In the genomic region with DNA sequence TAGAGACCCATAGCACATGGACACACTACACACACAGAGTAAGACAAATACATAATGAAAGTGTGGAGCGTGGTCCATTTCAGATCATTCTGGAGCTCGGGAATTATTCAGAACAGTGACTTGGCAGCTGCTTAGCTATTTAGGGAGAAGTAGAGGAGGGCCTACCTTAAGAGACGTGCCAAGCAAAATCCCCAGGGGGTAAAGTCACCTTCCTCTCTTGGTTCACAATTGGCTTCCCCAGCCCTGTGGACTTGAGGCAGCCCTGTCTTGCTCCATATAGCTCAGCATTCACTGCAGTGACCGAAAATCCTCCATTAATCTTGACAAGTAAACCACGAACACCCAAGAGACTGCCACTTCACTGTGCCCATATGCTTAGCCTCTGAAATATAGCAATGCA, we compare ENCODE assay signal across 24 mouse cellular contexts.
DNase-seq lines count a peak whose midpoint lies in the region; ATAC-seq lines count a peak whose summit lies in the region.
"Had no signal": no experiment of that assay in that cellular context is flagged by ENCODE, and none has a peak within 500 bp of the region (broad histone marks: within the 10 kb centered on the region; RNA-seq: fewer than 3 reads in every experiment).

No protein-coding gene starts in this region.

- H3K36me3 ChIP-seq in heart, embryonic 12.5 days = no peaks in the 10 kb centered on the region
- no peaks in the 10 kb centered on the region for H3K36me3 ChIP-seq in heart, embryonic 11.5 days (ENCODE audit: control insufficient read depth, insufficient read depth, low read length)
- H3K36me3 ChIP-seq: forebrain, embryonic 12.5 days; forebrain, embryonic 15.5 days; heart, embryonic 13.5 days; hindbrain, embryonic 10.5 days; hindbrain, embryonic 13.5 days; intestine, embryonic 15.5 days had no signal

- no peaks in the 10 kb centered on the region for H3K27me3 ChIP-seq in heart, embryonic 12.5 days (replicated peaks)
- no peaks in the 10 kb centered on the region for H3K27me3 ChIP-seq in heart, embryonic 11.5 days (ENCODE audit: control insufficient read depth, insufficient read depth, low read length)
- H3K27me3 ChIP-seq: forebrain, embryonic 12.5 days; forebrain, embryonic 15.5 days; heart, embryonic 13.5 days; hindbrain, embryonic 13.5 days; intestine, embryonic 15.5 days had no signal

- H3K27ac ChIP-seq in heart, embryonic 12.5 days (ENCODE audit: poor library complexity, severe bottlenecking) = no peak overlapping the region
- H3K27ac ChIP-seq in heart, embryonic 11.5 days (ENCODE audit: low read depth, low read length) = no peak overlapping the region
- H3K27ac ChIP-seq: forebrain, embryonic 12.5 days; forebrain, embryonic 15.5 days; gastrocnemius, adult 2 months; heart, embryonic 13.5 days; hindbrain, embryonic 10.5 days; hindbrain, embryonic 13.5 days; intestine, embryonic 15.5 days had no signal

- H3K9me3 ChIP-seq in heart, embryonic 12.5 days (replicated peaks) = no peaks in the 10 kb centered on the region
- no peaks in the 10 kb centered on the region for H3K9me3 ChIP-seq in heart, embryonic 11.5 days (replicated peaks; ENCODE audit: control insufficient read depth, low read length)
- H3K9me3 ChIP-seq: forebrain, embryonic 12.5 days; forebrain, embryonic 15.5 days; heart, embryonic 13.5 days; hindbrain, embryonic 10.5 days; hindbrain, embryonic 13.5 days; intestine, embryonic 15.5 days had no signal

- WGBS in heart, embryonic 12.5 days = 77% methylated on average over 5 of the region's 5 CpGs
- WGBS in heart, embryonic 11.5 days (ENCODE audit: insufficient replicate concordance) = 74% methylated on average over 5 of the region's 5 CpGs

- H3K4me1 ChIP-seq in heart, embryonic 12.5 days (replicated peaks) = no peaks in the 10 kb centered on the region
- H3K4me1 ChIP-seq in heart, embryonic 11.5 days (ENCODE audit: control insufficient read depth, insufficient read depth, low read length) = no peaks in the 10 kb centered on the region
- H3K4me1 ChIP-seq: forebrain, embryonic 12.5 days; forebrain, embryonic 15.5 days; heart, embryonic 13.5 days; hindbrain, embryonic 10.5 days; hindbrain, embryonic 13.5 days; intestine, embryonic 15.5 days had no signal

- no peak overlapping the region for H3K9ac ChIP-seq in heart, embryonic 12.5 days
- H3K9ac ChIP-seq in heart, embryonic 11.5 days (ENCODE audit: low read depth, low read length) = no peak overlapping the region
- H3K9ac ChIP-seq: forebrain, embryonic 12.5 days; forebrain, embryonic 15.5 days; heart, embryonic 13.5 days; hindbrain, embryonic 13.5 days; intestine, embryonic 15.5 days had no signal

- no peak for ATAC-seq in heart, embryonic 12.5 days (ENCODE audit: insufficient number of reproducible peaks, low FRiP score)
- no peak for ATAC-seq in heart, embryonic 11.5 days (replicated peaks; ENCODE audit: insufficient number of reproducible peaks, low FRiP score, low TSS enrichment)
- ATAC-seq in erythroid progenitor cell, adult 5-6 weeks (replicated peaks; ENCODE audit: low FRiP score, poor library complexity, severe bottlenecking) = no peak
- ATAC-seq: forebrain, embryonic 15.5 days; hindbrain, embryonic 16.5 days; intestine, embryonic 15.5 days had no signal

- no peak overlapping the region for H3K4me3 ChIP-seq in heart, embryonic 12.5 days
- no peak overlapping the region for H3K4me3 ChIP-seq in heart, embryonic 11.5 days (ENCODE audit: low read depth, low read length)
- H3K4me3 ChIP-seq: forebrain, embryonic 12.5 days; forebrain, embryonic 15.5 days; gastrocnemius, adult 2 months; heart, embryonic 13.5 days; hindbrain, embryonic 10.5 days; hindbrain, embryonic 13.5 days; intestine, embryonic 15.5 days had no signal

- H3K4me2 ChIP-seq in heart, embryonic 12.5 days = no peak overlapping the region
- H3K4me2 ChIP-seq in heart, embryonic 11.5 days = no peak overlapping the region
- H3K4me2 ChIP-seq: forebrain, embryonic 12.5 days; forebrain, embryonic 15.5 days; heart, embryonic 13.5 days; hindbrain, embryonic 13.5 days; intestine, embryonic 15.5 days had no signal

- DNase-seq in heart, adult 11 months = peak; percentile 96
- DNase-seq in heart, adult 8-10 months (ENCODE audit: low spot score) = peak; percentile 41
- DNase-seq in heart, postnatal 14 days = peak; percentile 11 to 36
- no peak for DNase-seq in frontal cortex, postnatal 25 days (ENCODE audit: low spot score in 2 of 2)
- DNase-seq: adrenal gland, adult 8-10 months; adrenal gland, postnatal 36 days; B cell, adult 2 months; cerebellum, adult 18-20 months; cerebellum, adult 9-10 months; cerebellum, postnatal 14 days; gastrocnemius, adult 2 months; gastrocnemius, postnatal 14 days; kidney, adult 18-20 months; kidney, adult 9 months had no signal

- intact Hi-C loops in heart, postnatal 14 days (cut with DNase I) = no loop called here

Comparison
In these comparisons a context has a peak if more than half of its experiments do, and no peak if none do; other contexts are left out.
1. DNase-seq: peak in heart, adult 11 months (single experiment), heart, adult 8-10 months (single experiment) and heart, postnatal 14 days (2 of 2); none in frontal cortex, postnatal 25 days (0 of 2).